In the genomic region with DNA sequence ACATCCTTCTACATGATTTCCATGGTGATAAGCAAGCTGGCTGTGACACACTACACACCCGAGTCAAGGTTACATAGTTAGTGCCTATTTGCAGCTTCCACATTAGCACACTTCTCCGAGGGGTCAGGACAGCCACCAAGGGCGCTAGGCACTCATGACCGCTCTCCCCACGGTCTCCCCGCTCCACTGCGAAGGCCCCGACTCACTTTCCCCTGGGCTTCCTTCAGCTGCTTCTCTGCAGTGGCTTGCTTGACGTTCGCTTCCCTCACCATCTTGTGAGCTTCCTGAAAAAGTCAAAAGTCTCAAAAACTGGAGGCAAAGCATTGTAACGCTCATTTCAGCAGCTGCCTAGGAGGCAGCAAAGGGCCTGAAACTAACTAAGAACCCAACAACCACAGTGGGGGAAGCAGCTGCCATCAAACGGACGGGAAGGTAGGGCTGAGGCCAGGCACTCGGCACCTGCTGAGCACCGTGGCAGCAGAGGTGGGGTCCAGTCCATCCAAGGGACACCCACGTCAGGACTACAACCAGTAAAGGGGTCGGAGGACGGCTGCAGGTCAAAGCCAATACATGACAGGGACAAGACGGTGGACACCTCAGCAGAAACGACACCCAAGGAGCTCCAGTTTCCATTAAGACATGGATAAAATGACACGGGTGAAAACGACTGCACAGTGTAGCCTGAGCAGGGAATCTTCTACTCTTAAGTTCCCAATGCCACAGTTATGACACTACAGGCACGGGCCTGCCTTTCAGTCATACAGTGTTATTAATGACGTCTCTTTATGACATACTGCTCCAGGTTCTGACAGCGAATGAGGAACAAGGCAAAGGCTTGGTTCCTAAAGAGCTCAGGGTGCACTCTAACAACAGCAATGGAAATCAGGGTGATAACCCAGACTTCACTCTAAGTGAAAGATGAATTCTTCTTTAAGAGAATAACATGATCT, we compare ENCODE assay signal across 25 mouse cellular contexts. TPM values are rescaled to one million over a fixed set of nuclear protein-coding genes. Genes with fewer than 3 reads are reported as not detected.
A peak's percentile ranks its signal among the peaks of the same experiment; 100 is the strongest.
DNase-seq lines count a peak whose midpoint lies in the region; ATAC-seq and TF ChIP-seq lines count a peak whose summit lies in the region.
"Had no signal": no experiment of that assay in that cellular context is flagged by ENCODE, and none has a peak within 500 bp of the region (broad histone marks: within the 10 kb centered on the region; RNA-seq: fewer than 3 reads in every experiment).

No protein-coding gene starts in this region.

- TF ChIP-seq EP300 in heart, postnatal 0 days (IDR thresholded peaks at IDR 0.05; ENCODE audit: low read depth) = no peak

- WGBS in heart, postnatal 0 days = 87% methylated on average over 25 of the region's 25 CpGs
- WGBS in heart, embryonic 11.5 days (ENCODE audit: insufficient replicate concordance) = 86% methylated on average over 25 of the region's 25 CpGs

- H3K36me3 ChIP-seq in heart, postnatal 0 days (replicated peaks; ENCODE audit: control insufficient read depth, insufficient read depth, low read length) = peaks cover 70% of the 10 kb centered on the region
- peaks cover 12% of the 10 kb centered on the region for H3K36me3 ChIP-seq in heart, embryonic 11.5 days (ENCODE audit: control insufficient read depth, insufficient read depth, low read length)

- no peak for TF ChIP-seq CTCF in heart, postnatal 0 days (IDR thresholded peaks at IDR 0.05; ENCODE audit: low read depth)

- H3K27ac ChIP-seq in heart, postnatal 0 days (ENCODE audit: low read depth) = peak overlapping the region; percentile 1; the same call in 1 of the 2 replicates
- no peak overlapping the region for H3K27ac ChIP-seq in heart, embryonic 11.5 days (ENCODE audit: low read depth, low read length)
- H3K27ac ChIP-seq: liver, embryonic 12.5 days; lung, embryonic 15.5 days had no signal

- H3K9me3 ChIP-seq in heart, postnatal 0 days (replicated peaks; ENCODE audit: control insufficient read depth, low read length) = no peaks in the 10 kb centered on the region
- no peaks in the 10 kb centered on the region for H3K9me3 ChIP-seq in heart, embryonic 11.5 days (replicated peaks; ENCODE audit: control insufficient read depth, low read length)
- H3K9me3 ChIP-seq: liver, embryonic 12.5 days; lung, embryonic 15.5 days had no signal

- no peak for DNase-seq in heart, postnatal 0 days (ENCODE audit: low spot score)
- DNase-seq in heart, adult 18-20 months = no peak
- DNase-seq in thymus, adult 18-20 months = peak; percentile 28 to 56
- DNase-seq in thymus, postnatal 4 days = peak; percentile 47
- DNase-seq in adrenal gland, postnatal 14 days = no peak
- no peak for DNase-seq in layer of hippocampus, postnatal 14 days (ENCODE audit: low spot score in 2 of 2)
- DNase-seq: cerebellum, postnatal 10 days; embryo, embryonic 11 days; kidney, adult 8-10 months; kidney, postnatal 14 days; lung, postnatal 4 days; retina, postnatal 1 day; right cerebral cortex, postnatal 4 days had no signal

- H3K4me2 ChIP-seq in heart, postnatal 0 days (ENCODE audit: low read depth, low read length) = no peak overlapping the region
- H3K4me2 ChIP-seq in heart, embryonic 11.5 days = no peak overlapping the region
- H3K4me2 ChIP-seq: liver, embryonic 12.5 days; lung, embryonic 15.5 days; midbrain, embryonic 11.5 days had no signal

- no peak for ATAC-seq in heart, postnatal 0 days (ENCODE audit: insufficient read depth, low read depth)
- peak; percentile 61 to 65 for ATAC-seq in hematopoietic stem cell, adult 5-6 weeks (replicated peaks in 1 of 2; ENCODE audit: insufficient read depth in 1 of 2, low FRiP score in 2 of 2, low TSS enrichment in 1 of 2, low read depth in 1 of 2, poor library complexity in 2 of 2, severe bottlenecking in 2 of 2)
- ATAC-seq in heart, embryonic 11.5 days (replicated peaks; ENCODE audit: insufficient number of reproducible peaks, low FRiP score, low TSS enrichment) = no peak
- ATAC-seq: forebrain, embryonic 16.5 days; liver, embryonic 12.5 days had no signal

- H3K4me1 ChIP-seq in heart, postnatal 0 days (ENCODE audit: control insufficient read depth, insufficient read depth) = no peaks in the 10 kb centered on the region
- no peaks in the 10 kb centered on the region for H3K4me1 ChIP-seq in heart, embryonic 11.5 days (ENCODE audit: control insufficient read depth, insufficient read depth, low read length)
- H3K4me1 ChIP-seq: liver, embryonic 12.5 days; lung, embryonic 15.5 days had no signal

- H3K4me3 ChIP-seq in heart, postnatal 0 days (ENCODE audit: low read depth, low read length) = no peak overlapping the region
- no peak overlapping the region for H3K4me3 ChIP-seq in heart, embryonic 11.5 days (ENCODE audit: low read depth, low read length)
- H3K4me3 ChIP-seq: liver, embryonic 12.5 days; lung, embryonic 15.5 days had no signal

- no peaks in the 10 kb centered on the region for H3K27me3 ChIP-seq in heart, postnatal 0 days (ENCODE audit: control insufficient read depth, insufficient read depth, low read length)
- no peaks in the 10 kb centered on the region for H3K27me3 ChIP-seq in heart, embryonic 11.5 days (ENCODE audit: control insufficient read depth, insufficient read depth, low read length)
- H3K27me3 ChIP-seq: liver, embryonic 12.5 days; lung, embryonic 15.5 days had no signal

- no peak overlapping the region for H3K9ac ChIP-seq in heart, postnatal 0 days (replicated peaks; ENCODE audit: low read depth, low read length)
- H3K9ac ChIP-seq in heart, embryonic 11.5 days (ENCODE audit: low read depth, low read length) = no peak overlapping the region
- H3K9ac ChIP-seq: liver, embryonic 12.5 days; lung, embryonic 15.5 days had no signal

RNA-seq across cellular contexts. Expression of a gene that starts 22.9 kb away (rescaled TPM):
- total RNA-seq in heart, postnatal 0 days (2014; rRNA removed; ENCODE audit: low replicate concordance) = 0.39 TPM in 1 of 2 replicates, not detected in the other
- polyA plus RNA-seq in heart, postnatal 0 days (2015; fragmentation: Nextera tagmentation; extraction: Ambion mirVana) = 0.18 and 0.23 TPM in 2 replicates
- total RNA-seq in heart, adult 18-20 months (2021) = 1 to 10 TPM in 1 of 2 experiments, under 1 TPM in 1; 0.89 to 1.5 TPM
- not detected in 2 replicates for total RNA-seq in hematopoietic stem cell, adult 5-6 weeks (2017)
- total RNA-seq in adrenal gland, postnatal 14 days (2021) = not detected in 2 replicates
- polyA plus RNA-seq in heart, embryonic 11.5 days (2014; fragmentation: Nextera tagmentation; extraction: Ambion mirVana) = 0.23 and 0.55 TPM in 2 replicates
- under 1 TPM; 0.36 to 0.44 TPM for total RNA-seq in layer of hippocampus, postnatal 14 days (2021)

RNA-seq across cellular contexts. Expression of a gene that starts 30.9 kb away (rescaled TPM):
- 98.2 and 123 TPM in 2 replicates for total RNA-seq in heart, postnatal 0 days (2014; rRNA removed; ENCODE audit: low replicate concordance)
- 70.9 and 78.4 TPM in 2 replicates for polyA plus RNA-seq in heart, postnatal 0 days (2015; fragmentation: Nextera tagmentation; extraction: Ambion mirVana)
- total RNA-seq in heart, adult 18-20 months (2021) = 10 to 100 TPM; 89.8 to 92.3 TPM
- total RNA-seq in hematopoietic stem cell, adult 5-6 weeks (2017) = 22.6 and 22.9 TPM in 2 replicates
- 48.4 and 50.5 TPM in 2 replicates for total RNA-seq in adrenal gland, postnatal 14 days (2021)
- polyA plus RNA-seq in heart, embryonic 11.5 days (2014; fragmentation: Nextera tagmentation; extraction: Ambion mirVana) = 56.9 and 63.2 TPM in 2 replicates
- total RNA-seq in layer of hippocampus, postnatal 14 days (2021) = 10 to 100 TPM; 67.3 to 69.6 TPM

RNA-seq across cellular contexts. Expression of a gene that starts 52.8 kb away (rescaled TPM):
- not detected in 2 replicates for total RNA-seq in heart, postnatal 0 days (2014; rRNA removed; ENCODE audit: low replicate concordance)
- polyA plus RNA-seq in heart, postnatal 0 days (2015; fragmentation: Nextera tagmentation; extraction: Ambion mirVana) = not detected in 2 replicates
- total RNA-seq in heart, adult 18-20 months (2021) = not detected
- total RNA-seq in hematopoietic stem cell, adult 5-6 weeks (2017) = not detected in 2 replicates
- not detected in 2 replicates for total RNA-seq in adrenal gland, postnatal 14 days (2021)
- polyA plus RNA-seq in heart, embryonic 11.5 days (2014; fragmentation: Nextera tagmentation; extraction: Ambion mirVana) = not detected in 2 replicates
- total RNA-seq in layer of hippocampus, postnatal 14 days (2021) = not detected
- total RNA-seq: gastrocnemius, postnatal 4 days had no signal
- polyA plus RNA-seq: embryonic facial prominence, embryonic 14.5 days; forebrain, embryonic 16.5 days; heart, embryonic 14.5 days; hindbrain, embryonic 11.5 days; limb, embryonic 11.5 days; liver, embryonic 12.5 days; lung, embryonic 15.5 days; midbrain, embryonic 11.5 days; neural tube, embryonic 11.5 days had no signal

Comparison
In these comparisons a context has a peak if more than half of its experiments do, and no peak if none do; other contexts are left out.
1. ATAC-seq: peak in hematopoietic stem cell, adult 5-6 weeks (2 of 2); none in heart, postnatal 0 days (single experiment) and heart, embryonic 11.5 days (single experiment).
2. DNase-seq: peak in thymus, adult 18-20 months (2 of 2) and thymus, postnatal 4 days (single experiment); none in heart, postnatal 0 days (single experiment), heart, adult 18-20 months (0 of 2), adrenal gland, postnatal 14 days (single experiment) and layer of hippocampus, postnatal 14 days (0 of 2).